Mouse (Mus musculus) lung, adult 2 months (tissue): Measurements from ENCODE around the gene Abi3bp.

Source experiments
- CTCF ChIP-seq: fragments of 200-500 bp; IDR thresholded peaks from 2 replicates; pipeline ENCODE4 v1.5.1; 2011; ENCODE audit warnings: mild to moderate bottlenecking, low read length, control low read depth; ENCODE audit not compliant: insufficient read depth
- POLR2A ChIP-seq: fragments of 200-500 bp; IDR thresholded peaks from 2 replicates; pipeline ENCODE4 v1.6.1; 2011; ENCODE audit warnings: low read depth, mild to moderate bottlenecking, control low read depth, low read length, borderline replicate concordance; ENCODE audit errors: extremely low read depth

DNA sequence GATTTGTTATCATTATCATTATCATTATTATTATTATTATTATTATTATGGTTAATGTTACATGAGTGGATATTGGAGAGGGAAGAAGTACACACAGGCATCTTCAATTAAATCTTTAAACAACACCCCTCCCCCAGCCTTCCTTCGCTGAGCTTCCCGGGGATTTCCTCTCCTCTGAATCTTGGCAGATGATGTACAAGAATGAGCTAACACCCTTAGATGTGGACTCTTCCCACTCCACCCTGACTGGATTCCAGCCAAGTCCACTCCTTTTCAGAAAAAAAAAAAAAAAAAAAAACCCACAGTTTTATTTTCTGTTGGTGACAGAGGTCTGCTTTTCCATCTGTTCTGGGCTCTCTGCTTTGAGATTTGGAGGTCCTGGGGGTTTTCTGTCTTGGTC lies 23.8 kb downstream of the Abi3bp start:
- no peak for TF ChIP-seq CTCF
- TF ChIP-seq POLR2A = no peak
